Mouse (Mus musculus) heart, postnatal 36 days (tissue): ENCODE measurements at regions not wholly inside any gene's neighbourhood (a gene's known extent, or its start where the extent isn't known, plus 50 kb on each side); places are given as distances from the start of the nearest gene placed in this dataset.

ENCODE experiments used
- DNase-seq, 2 experiments: peaks; one replicate each; pipeline ENCODE4 v3.0.0; 2021 to 2022
- intact Hi-C: fragments of 180-260 bp; cut with DNase I; formaldehyde crosslinking; loops from one replicate; pipeline ENCODE4 v1.15.1; 2025

GRCm38 (mm10) chr11:15572716-15573115 is 684.8 kb upstream of the Vstm2a start:
- intact Hi-C loops = no loop called here
- no peak for DNase-seq

- DNase-seq = no peak
- intact Hi-C loops = no loop called here
Observed at GRCm38 (mm10) chr11:15619963-15620362, 637.6 kb upstream of the Vstm2a start.

GRCm38 (mm10) chr11:15649025-15649680 is 608.4 kb upstream of the Vstm2a start:
- DNase-seq = no peak
- intact Hi-C loops = no loop called here

- intact Hi-C loops = no loop called here
Observed at GRCm38 (mm10) chr11:15689073-15689472, 568.5 kb upstream of the Vstm2a start.

GRCm38 (mm10) chr11:15698001-15698756 is 559.3 kb upstream of the Vstm2a start:
- intact Hi-C loops = no loop called here
- DNase-seq = no peak

More at GRCm38 (mm10) chr11:15689073-15689472, 568.5 kb upstream of the Vstm2a start:
- DNase-seq = no peak

GRCm38 (mm10) chr11:15715987-15716386 is 541.5 kb upstream of the Vstm2a start:
- intact Hi-C loops = no loop called here

GRCm38 (mm10) chr11:15717536-15717935 is 540.0 kb upstream of the Vstm2a start:
- DNase-seq = no peak
- intact Hi-C loops = no loop called here

More at GRCm38 (mm10) chr11:15715987-15716386, 541.5 kb upstream of the Vstm2a start:
- DNase-seq = no peak

GRCm38 (mm10) chr11:15737621-15738020 is 519.9 kb upstream of the Vstm2a start:
- intact Hi-C loops = no loop called here
- no peak for DNase-seq

- intact Hi-C loops = no loop called here
- no peak for DNase-seq
Observed at GRCm38 (mm10) chr11:15756006-15756405, 501.5 kb upstream of the Vstm2a start.

GRCm38 (mm10) chr11:15769651-15770617 is 487.6 kb upstream of the Vstm2a start:
- intact Hi-C loops = no loop called here
- peak; percentile 7 to 12 for DNase-seq
